Mouse (Mus musculus): ENCODE measurements around the gene Ptprn. TPM values are rescaled to one million over a fixed set of nuclear protein-coding genes. Genes with fewer than 3 reads are reported as not detected.
A peak's percentile ranks its signal among the peaks of the same experiment; 100 is the strongest.

The Ptprn gene
- total RNA-seq, 2 experiments from 2014 or later = 0.34 to 0.42 TPM

- intact Hi-C loops (cut with DNase I) = loop anchor here (1.0 kb wide), 1 partner anchor 17 kb away; the partner anchor contains the start of genes Ankzf1 and Atg9a
- DNase-seq = peak; percentile 60 to 68
Measured at GRCm38 (mm10) chr1:75208967-75209678, 55.2 kb downstream of the Ptprn start.

- no peak for DNase-seq
- intact Hi-C loops (cut with DNase I) = no loop called here
Measured at GRCm38 (mm10) chr1:75201236-75201635, 63.1 kb downstream of the Ptprn start.

Small RNAs within 50 kb of the gene (microRNA-seq; reads per million reads assigned to microRNA genes)
- 0 reads per million in 2 experiments for gene Gm27943

Other genes with a start within 250 kb of the Ptprn start
- 1 to 10 TPM; 2.2 to 2.7 TPM for gene Nhej1, start 139.3 kb downstream of the Ptprn start, total RNA-seq (2021)
- 1 to 10 TPM in 1 of 2 experiments, under 1 TPM in 1; 0.72 to 1.6 TPM for gene Slc23a3, start 130.6 kb downstream of the Ptprn start, total RNA-seq (2021)
- gene Cnppd1, start 121.8 kb downstream of the Ptprn start, total RNA-seq (2021) = 10 to 100 TPM; 31.4 to 34.9 TPM
- 10 to 100 TPM; 29.2 to 33.2 TPM for gene Retreg2, start 121.7 kb downstream of the Ptprn start, total RNA-seq (2021)
- 10 to 100 TPM; 20.2 to 20.4 TPM for gene Zfand2b, start 95.9 kb downstream of the Ptprn start, total RNA-seq (2021)
- 10 to 100 TPM; 23.6 to 26.8 TPM for gene Abcb6, start 84.1 kb downstream of the Ptprn start, total RNA-seq (2021)
- gene Ankzf1, start 72.4 kb downstream of the Ptprn start, total RNA-seq (2021) = 10 to 100 TPM; 12.5 TPM
- gene Atg9a, start 72.3 kb downstream of the Ptprn start, total RNA-seq (2021) = 10 to 100 TPM; 51.6 to 54.2 TPM
- gene Glb1l, start 53.7 kb downstream of the Ptprn start, total RNA-seq (2021) = 10 to 100 TPM in 1 of 2 experiments, 1 to 10 TPM in 1; 9.9 to 10.5 TPM
- 10 to 100 TPM; 60.1 to 61.4 TPM for gene Stk16, start 53.7 kb downstream of the Ptprn start, total RNA-seq (2021)
- 100 to 1,000 TPM; 543 to 577 TPM for gene Tuba4a, start 44.6 kb downstream of the Ptprn start, total RNA-seq (2021)
- gene A630095N17Rik, start 32.4 kb downstream of the Ptprn start, total RNA-seq (2021) = not detected
- gene Dnajb2, start 28.1 kb downstream of the Ptprn start, total RNA-seq (2021) = 10 to 100 TPM; 58.3 to 61.4 TPM
- not detected for gene Resp18, start 13.9 kb upstream of the Ptprn start, total RNA-seq (2021)
- gene Dnpep, start 53.5 kb upstream of the Ptprn start, total RNA-seq (2021) = 10 to 100 TPM; 92.2 to 92.7 TPM
- gene Des, start 95.8 kb upstream of the Ptprn start, total RNA-seq (2021) = 100 to 1,000 TPM; 909 to 916 TPM
- 100 to 1,000 TPM; 104 to 112 TPM for gene Speg, start 110.8 kb upstream of the Ptprn start, total RNA-seq (2021)
- gene Gmppa, start 171.4 kb upstream of the Ptprn start, total RNA-seq (2021) = 10 to 100 TPM; 39.7 to 40.1 TPM
- gene Asic4, start 185.9 kb upstream of the Ptprn start, total RNA-seq (2021) = not detected
- 10 to 100 TPM; 38.6 to 39.5 TPM for gene Chpf, start 214.8 kb upstream of the Ptprn start, total RNA-seq (2021)
- gene Tmem198, start 215.0 kb upstream of the Ptprn start, total RNA-seq (2021) = under 1 TPM; 0.38 to 0.52 TPM
- 100 to 1,000 TPM; 171 to 173 TPM for gene Obsl1, start 241.9 kb upstream of the Ptprn start, total RNA-seq (2021)
- gene Inha, start 242.6 kb upstream of the Ptprn start, total RNA-seq (2021) = 1 to 10 TPM; 5.1 to 8.5 TPM